Mouse (Mus musculus) brain, embryonic 14.5 days (tissue): ENCODE measurements around the gene Jmjd8. TPM values are rescaled to one million over a fixed set of nuclear protein-coding genes. Genes with fewer than 3 reads are reported as not detected.
"Not testable (repeated sequence)": the region's sequence is repeated elsewhere in the genome, so short reads cannot be mapped to it uniquely, and the experiment has no call there.

Experiments used
- DNase-seq: peaks from one replicate; pipeline ENCODE4 v3.0.0-alpha.2; 2011; ENCODE audit warnings: low read depth
- CTCF ChIP-seq: fragments of 200-500 bp; IDR thresholded peaks from 2 replicates; pipeline ENCODE4 v1.5.1; 2012; ENCODE audit warnings: inconsistent platforms, mild to moderate bottlenecking, moderate library complexity, borderline replicate concordance; ENCODE audit not compliant: insufficient read depth, insufficient read length; ENCODE audit errors: extremely low read depth
- POLR2A ChIP-seq: fragments of 200-500 bp; IDR thresholded peaks from 2 replicates; pipeline ENCODE4 v1.6.1; 2012; ENCODE audit warnings: mild to moderate bottlenecking, inconsistent platforms, borderline replicate concordance; ENCODE audit not compliant: poor library complexity, insufficient read depth, insufficient read length, severe bottlenecking; ENCODE audit errors: extremely low read depth
- polyA plus RNA-seq: library from polyadenylated mRNA; depleted of rRNA; stranded (reverse); fragments of >200 nt; gene quantifications from 2 replicates; pipeline ENCODE4 v1.2.3, GENCODE M21; 2012

Jmjd8 gene
- polyA plus RNA-seq, 1 experiment: 80.0 TPM

- TF ChIP-seq CTCF (no peak), POLR2A (0 out of 2 replicates have a peak, but pooled peaks have one; percentile 18)
- peak; percentile 92 for DNase-seq
Measured at GRCm38 (mm10) chr17:25868601-25869191, 40.0 kb downstream of the Jmjd8 start, which contains the start of gene Mcrip2. TSS of gene Mcrip2 (minus strand) at chr17:25868764.

GRCm38 (mm10) chr17:25869498-25869897, 40.8 kb downstream of the Jmjd8 start:
- no peak for TF ChIP-seq CTCF
- no peak for TF ChIP-seq POLR2A
- DNase-seq: no peak

GRCm38 (mm10) chr17:25869954-25870353, 41.3 kb downstream of the Jmjd8 start:
- DNase-seq: no peak
- TF ChIP-seq POLR2A (no peak), CTCF (no peak)

GRCm38 (mm10) chr17:25871566-25871965, 42.9 kb downstream of the Jmjd8 start:
- not testable (repeated sequence) for DNase-seq

GRCm38 (mm10) chr17:25872676-25873075, 44.0 kb downstream of the Jmjd8 start:
- DNase-seq: no peak
- TF ChIP-seq POLR2A: no peak
- no peak for TF ChIP-seq CTCF

GRCm38 (mm10) chr17:25873405-25874147, 44.9 kb downstream of the Jmjd8 start:
- TF ChIP-seq CTCF: no peak

GRCm38 (mm10) chr17:25874148-25874720, 45.6 kb downstream of the Jmjd8 start:
- DNase-seq: no peak
- TF ChIP-seq CTCF (no peak), POLR2A (no peak)

More at GRCm38 (mm10) chr17:25873405-25874147, 44.9 kb downstream of the Jmjd8 start:
- DNase-seq: no peak

- no peak; the same call in 1 of the 2 replicates for TF ChIP-seq CTCF
- no peak for TF ChIP-seq POLR2A
- peak; percentile 97 for DNase-seq
Measured at GRCm38 (mm10) chr17:25874721-25875170, 46.1 kb downstream of the Jmjd8 start, which contains the start of gene Mettl26. TSS of gene Mettl26 (plus strand) at chr17:25875074.

- peak; percentile 96 for DNase-seq
- no peak for TF ChIP-seq CTCF
- peak; percentile 80; the same call in 1 of the 2 replicates for TF ChIP-seq POLR2A
Measured at GRCm38 (mm10) chr17:25875171-25876136, 46.8 kb downstream of the Jmjd8 start.

GRCm38 (mm10) chr17:25876347-25876915, 47.8 kb downstream of the Jmjd8 start:
- TF ChIP-seq CTCF: no peak
- TF ChIP-seq POLR2A: no peak
- DNase-seq: no peak

GRCm38 (mm10) chr17:25877025-25877424, 48.4 kb downstream of the Jmjd8 start:
- DNase-seq: no peak
- TF ChIP-seq CTCF (no peak), POLR2A (no peak)
